Mouse (Mus musculus) MEL (cell line): ENCODE data around the gene Enpep. TPM values are rescaled to one million over a fixed set of nuclear protein-coding genes. Genes with fewer than 3 reads are reported as not detected.

Source experiments
- DNase-seq: peaks from one replicate; pipeline ENCODE4 v3.0.0; 2011; ENCODE audit warnings: low read depth, low spot score
- H3K27ac ChIP-seq: 2 replicates; pipeline ENCODE4 v1.5.1; 2012; ENCODE audit warnings: low read depth, mild to moderate bottlenecking, control low read depth, low read length, moderate library complexity; ENCODE audit not compliant: control insufficient read depth
- H3K27me3 ChIP-seq, 2 experiments: fragments of 150-350 bp in 1 of 2; sonication (generic) in 1 of 2; 2 replicates each; pipeline ENCODE4 v1.6.1; 2012; ENCODE audit warnings: low read length in 2 of 2, mild to moderate bottlenecking in 2 of 2, improper control_type of control experiment in 1 of 2, moderate library complexity in 1 of 2; ENCODE audit not compliant: insufficient read depth in 2 of 2, control insufficient read depth in 1 of 2
- H3K36me3 ChIP-seq, 2 experiments: 2 replicates each; pipeline ENCODE4 v1.6.1; 2012 to 2014; ENCODE audit warnings: low read length in 2 of 2, improper control_type of control experiment in 1 of 2, inconsistent platforms in 1 of 2, mild to moderate bottlenecking in 1 of 2; ENCODE audit not compliant: insufficient read depth in 2 of 2, control insufficient read depth in 1 of 2
- H3K4me1 ChIP-seq, 2 experiments: fragments of 150-350 bp in 1 of 2; sonication (generic) in 1 of 2; 2 replicates each; pipeline ENCODE4 v1.6.1; 2012; ENCODE audit warnings: low read length in 2 of 2, improper control_type of control experiment in 1 of 2, mild to moderate bottlenecking in 1 of 2; ENCODE audit not compliant: insufficient read depth in 2 of 2, control insufficient read depth in 1 of 2
- H3K4me3 ChIP-seq, 2 experiments: fragments of 150-350 bp in 1 of 2; sonication (generic) in 1 of 2; 2 replicates each; pipeline ENCODE4 v1.5.1; 2012; ENCODE audit warnings: low read depth in 2 of 2, low read length in 2 of 2, mild to moderate bottlenecking in 2 of 2, moderate library complexity in 2 of 2, control low read depth in 1 of 2, improper control_type of control experiment in 1 of 2; ENCODE audit not compliant: control insufficient read depth in 1 of 2, insufficient read depth in 1 of 2
- H3K79me2 ChIP-seq: 2 replicates; pipeline ENCODE4 v1.6.1; 2012; ENCODE audit warnings: mild to moderate bottlenecking, low read length, moderate library complexity; ENCODE audit not compliant: control insufficient read depth, poor library complexity, insufficient read depth
- H3K9ac ChIP-seq: 2 replicates; pipeline ENCODE4 v1.6.1; 2012; ENCODE audit warnings: low read depth, mild to moderate bottlenecking, control low read depth, low read length, moderate library complexity; ENCODE audit not compliant: control insufficient read depth, poor library complexity, severe bottlenecking
- H3K9me3 ChIP-seq: fragments of 150-350 bp; sonication (generic); replicated peaks from 2 replicates; pipeline ENCODE4 v1.6.1; 2012; ENCODE audit warnings: mild to moderate bottlenecking, low read length, improper control_type of control experiment, moderate library complexity; ENCODE audit not compliant: insufficient read depth
- CHD1 ChIP-seq: IDR thresholded peaks from 2 replicates; pipeline ENCODE4 v1.6.1; 2012; ENCODE audit warnings: low read depth, mild to moderate bottlenecking, inconsistent platforms, low read length, improper control_type of control experiment
- CTCF ChIP-seq, 3 experiments: IDR thresholded peaks in 2 of 3; conservative IDR thresholded peaks in 1 of 3; 2 replicates each; pipeline ENCODE4 v1.5.1; 2011 to 2012; ENCODE audit warnings: low read length in 3 of 3, low read depth in 2 of 3, mild to moderate bottlenecking in 2 of 3, improper control_type of control experiment in 1 of 3, inconsistent platforms in 1 of 3, mixed read lengths in 1 of 3, moderate library complexity in 1 of 3; ENCODE audit not compliant: control insufficient read depth in 1 of 3, insufficient read depth in 1 of 3, poor library complexity in 1 of 3, severe bottlenecking in 1 of 3
- E2F4 ChIP-seq: IDR thresholded peaks from 2 replicates; pipeline ENCODE4 v1.6.1; 2011; ENCODE audit warnings: low read depth, low read length, improper control_type of control experiment, borderline replicate concordance
- ELF1 ChIP-seq: IDR thresholded peaks from 2 replicates; pipeline ENCODE4 v1.6.1; 2014; ENCODE audit warnings: low read depth, mild to moderate bottlenecking, inconsistent platforms, low read length, improper control_type of control experiment, moderate library complexity
- HCFC1 ChIP-seq: IDR thresholded peaks from 2 replicates; pipeline ENCODE4 v1.6.1; 2012; ENCODE audit warnings: low read depth, mild to moderate bottlenecking, inconsistent platforms, low read length, improper control_type of control experiment, moderate library complexity
- KAT2A ChIP-seq: conservative IDR thresholded peaks from 2 replicates; pipeline ENCODE4 v1.6.1; 2012; ENCODE audit warnings: low read depth, low read length, improper control_type of control experiment, inconsistent platforms
- MAFK ChIP-seq: IDR thresholded peaks from 2 replicates; pipeline ENCODE4 v1.6.1; 2011; ENCODE audit warnings: low read depth, mild to moderate bottlenecking, low read length, improper control_type of control experiment, borderline replicate concordance
- MEF2A ChIP-seq: IDR thresholded peaks from 2 replicates; pipeline ENCODE4 v1.6.1; 2014; ENCODE audit warnings: low read depth, mild to moderate bottlenecking, inconsistent platforms, low read length, improper control_type of control experiment; ENCODE audit not compliant: poor library complexity, insufficient replicate concordance, severe bottlenecking; ENCODE audit errors: extremely low read depth
- MXI1 ChIP-seq: IDR thresholded peaks from 2 replicates; pipeline ENCODE4 v1.6.1; 2011; ENCODE audit warnings: mild to moderate bottlenecking, low read depth, low read length, improper control_type of control experiment
- NELFE ChIP-seq: IDR thresholded peaks from 2 replicates; pipeline ENCODE4 v1.6.1; 2011; ENCODE audit warnings: low read depth, low read length, improper control_type of control experiment
- NRF1 ChIP-seq: IDR thresholded peaks from 2 replicates; pipeline ENCODE4 v1.6.1; 2014; ENCODE audit warnings: low read depth, mild to moderate bottlenecking, inconsistent platforms, low read length, improper control_type of control experiment, moderate library complexity; ENCODE audit not compliant: poor library complexity, insufficient read depth, severe bottlenecking
- POLR2A ChIP-seq, 2 experiments: IDR thresholded peaks; 2 replicates each; pipeline ENCODE4 v1.6.1; 2011 to 2012; ENCODE audit warnings: low read length in 2 of 2, mild to moderate bottlenecking in 2 of 2, control low read depth in 1 of 2, improper control_type of control experiment in 1 of 2, low read depth in 1 of 2, moderate library complexity in 1 of 2; ENCODE audit not compliant: control insufficient read depth in 1 of 2, insufficient read depth in 1 of 2, poor library complexity in 1 of 2
- RAD21 ChIP-seq: IDR thresholded peaks from 2 replicates; pipeline ENCODE4 v1.6.1; 2011; ENCODE audit warnings: mild to moderate bottlenecking, low read depth, low read length, improper control_type of control experiment
- RCOR1 ChIP-seq: IDR thresholded peaks from 2 replicates; pipeline ENCODE4 v1.6.1; 2012; ENCODE audit warnings: low read depth, mild to moderate bottlenecking, inconsistent platforms, low read length, improper control_type of control experiment
- USF1 ChIP-seq: IDR thresholded peaks from 2 replicates; pipeline ENCODE4 v1.6.1; 2014; ENCODE audit warnings: low read depth, mild to moderate bottlenecking, inconsistent platforms, low read length, improper control_type of control experiment, moderate library complexity
- ZC3H11A ChIP-seq: IDR thresholded peaks from 2 replicates; pipeline ENCODE4 v1.6.1; 2012; ENCODE audit warnings: low read depth, mild to moderate bottlenecking, inconsistent platforms, low read length, improper control_type of control experiment
- ZKSCAN1 ChIP-seq: IDR thresholded peaks from 2 replicates; pipeline ENCODE4 v1.6.1; 2012; ENCODE audit warnings: low read depth, mild to moderate bottlenecking, inconsistent platforms, low read length, improper control_type of control experiment, moderate library complexity
- polyA plus RNA-seq, 2 experiments: library from polyadenylated mRNA; stranded (reverse) in 1 of 2; unstranded in 1 of 2; fragments of >175 nt in 1 of 2; fragments of >200 nt in 1 of 2; gene quantifications; 2 replicates each; pipeline versions ENCODE4 v1.2.1 to v1.2.4; 2012; ENCODE audit warnings: low replicate concordance in 2 of 2, low read depth in 1 of 2; ENCODE audit not compliant: insufficient read length in 2 of 2, insufficient read depth in 1 of 2, missing spikeins in 1 of 2
- total RNA-seq: library from RNA; depleted of rRNA; stranded (reverse); fragments of 300-350 nt; gene quantifications from 2 replicates; pipeline ENCODE4 v1.2.3, GENCODE M21; 2012

Gene Enpep
- total and polyA plus RNA-seq, 3 experiments = not detected

- no peaks in the 10 kb centered on the region for H3K4me1 ChIP-seq
- no peaks in the 10 kb centered on the region for H3K79me2 ChIP-seq
- no peaks in the 10 kb centered on the region for H3K9me3 ChIP-seq
- H3K27ac ChIP-seq = no peak overlapping the region
- H3K9ac ChIP-seq = no peak overlapping the region
- TF ChIP-seq POLR2A (IDR thresholded peaks at IDR 0.05; ENCODE audit: control insufficient read depth in 1 of 2, insufficient read depth in 1 of 2, low read depth in 1 of 2, low read length in 2 of 2, poor library complexity in 1 of 2) = no peak
- no peak for TF ChIP-seq MEF2A
- no peak for TF ChIP-seq ELF1
- TF ChIP-seq USF1 = no peak
- no peak for TF ChIP-seq CHD1
- TF ChIP-seq E2F4 = no peak
- no peak for TF ChIP-seq MAFK
- TF ChIP-seq HCFC1 = no peak
- no peak overlapping the region for H3K4me3 ChIP-seq
- no peaks in the 10 kb centered on the region for H3K36me3 ChIP-seq
- DNase-seq = no peak
- no peaks in the 10 kb centered on the region for H3K27me3 ChIP-seq
Observed at GRCm38 (mm10) chr3:129287140-129287539, 45.4 kb downstream of the Enpep start.

- no peaks in the 10 kb centered on the region for H3K4me1 ChIP-seq
- no peak overlapping the region for H3K9ac ChIP-seq
- no peaks in the 10 kb centered on the region for H3K36me3 ChIP-seq
- no peak overlapping the region for H3K4me3 ChIP-seq
- H3K27ac ChIP-seq = no peak overlapping the region
- H3K27me3 ChIP-seq = no peaks in the 10 kb centered on the region
- DNase-seq = no peak
- no peaks in the 10 kb centered on the region for H3K9me3 ChIP-seq
- H3K79me2 ChIP-seq = no peaks in the 10 kb centered on the region
- no peak for TF ChIP-seq RCOR1
- TF ChIP-seq NRF1 = no peak
- TF ChIP-seq ELF1 = no peak
- no peak for TF ChIP-seq MXI1
- no peak for TF ChIP-seq POLR2A (IDR thresholded peaks at IDR 0.05; ENCODE audit: control insufficient read depth in 1 of 2, insufficient read depth in 1 of 2, low read depth in 1 of 2, low read length in 2 of 2, poor library complexity in 1 of 2)
- no peak for TF ChIP-seq CTCF (IDR thresholded peaks at IDR 0.05 in 2 of 3, conservative IDR thresholded peaks at IDR 0.05 in 1 of 3; ENCODE audit: control insufficient read depth in 1 of 3, insufficient read depth in 1 of 3, low read depth in 2 of 3, low read length in 3 of 3, poor library complexity in 1 of 3, severe bottlenecking in 1 of 3)
- TF ChIP-seq KAT2A = no peak
- TF ChIP-seq RAD21 = no peak
- TF ChIP-seq ZKSCAN1 = no peak
- TF ChIP-seq ZC3H11A = no peak
- no peak for TF ChIP-seq USF1
- TF ChIP-seq NELFE = no peak
Observed at GRCm38 (mm10) chr3:129286426-129286825, 46.1 kb downstream of the Enpep start.
